Mouse (Mus musculus): ENCODE results near the gene Fcna. TPM values are rescaled to one million over a fixed set of nuclear protein-coding genes. Genes with fewer than 3 reads are reported as not detected.

Gene Fcna
- total RNA-seq, 2 experiments from 2014 or later: 0.79 TPM

- DNase-seq (ENCODE audit: low spot score in 2 of 2): no peak
- no peak for TF ChIP-seq CTCF (conservative IDR thresholded peaks at IDR 0.05)
- H3K27ac ChIP-seq: no peak overlapping the region
Measured at GRCm38 (mm10) chr2:25633616-25634015, 5.8 kb upstream of the Fcna start.

GRCm38 (mm10) chr2:25628738-25629137 is 908 bp upstream of the Fcna start:
- TF ChIP-seq CTCF (conservative IDR thresholded peaks at IDR 0.05): no peak
- no peak overlapping the region for H3K27ac ChIP-seq
- no peak for DNase-seq (ENCODE audit: low spot score in 2 of 2)
- no peak overlapping the region for H3K4me3 ChIP-seq

More at GRCm38 (mm10) chr2:25633616-25634015, 5.8 kb upstream of the Fcna start:
- no peak overlapping the region for H3K4me3 ChIP-seq

- TF ChIP-seq CTCF (conservative IDR thresholded peaks at IDR 0.05): no peak
- Histone ChIP-seq H3K4me3 (no peak overlapping the region), H3K27ac (no peak overlapping the region)
- no peak for DNase-seq (ENCODE audit: low spot score in 2 of 2)
Measured at GRCm38 (mm10) chr2:25625986-25626385, 1.8 kb downstream of the Fcna start.

- peak within 1 kb of the TSS; percentile 72 for H3K4me3 ChIP-seq
- peak; percentile 82 for TF ChIP-seq CTCF (conservative IDR thresholded peaks at IDR 0.05)
- peak; percentile 80 to 88 for DNase-seq (ENCODE audit: low spot score in 2 of 2)
- H3K27ac ChIP-seq: peak within 1 kb of the TSS; percentile 88
Measured at GRCm38 (mm10) chr2:25621229-25622200, 6.3 kb downstream of the Fcna start, which contains the start of gene Tmem141. Gene Tmem141 (minus strand): TSS chr2:25622005.

GRCm38 (mm10) chr2:25620852-25621228 is 7.0 kb downstream of the Fcna start:
- peak overlapping the region; percentile 88; the same call in 1 of the 2 replicates for H3K27ac ChIP-seq
- no peak for DNase-seq (ENCODE audit: low spot score in 2 of 2)
- no peak for TF ChIP-seq CTCF (conservative IDR thresholded peaks at IDR 0.05)
- peak overlapping the region; percentile 72 for H3K4me3 ChIP-seq

GRCm38 (mm10) chr2:25620386-25620785 is 7.4 kb downstream of the Fcna start:
- DNase-seq (ENCODE audit: low spot score in 2 of 2): no peak
- no peak overlapping the region for H3K4me3 ChIP-seq
- TF ChIP-seq CTCF (conservative IDR thresholded peaks at IDR 0.05): no peak
- H3K27ac ChIP-seq: peak overlapping the region; percentile 88; the same call in 1 of the 2 replicates

- Histone ChIP-seq H3K27ac (no peak within 1 kb of the TSS), H3K4me3 (no peak within 1 kb of the TSS)
- no peak for TF ChIP-seq CTCF (conservative IDR thresholded peaks at IDR 0.05)
- DNase-seq (ENCODE audit: low spot score in 2 of 2): no peak
Measured at GRCm38 (mm10) chr2:25617578-25617977, 10.3 kb downstream of the Fcna start, which contains the start of gene Ccdc183. Gene Ccdc183 (minus strand): TSS chr2:25617678.

GRCm38 (mm10) chr2:25616398-25616797 is 11.4 kb downstream of the Fcna start:
- no peak for DNase-seq (ENCODE audit: low spot score in 2 of 2)
- no peak overlapping the region for H3K4me3 ChIP-seq
- H3K27ac ChIP-seq: no peak overlapping the region
- no peak for TF ChIP-seq CTCF (conservative IDR thresholded peaks at IDR 0.05)

GRCm38 (mm10) chr2:25608671-25609070 is 19.2 kb downstream of the Fcna start:
- Histone ChIP-seq H3K27ac (peak overlapping the region; percentile 97), H3K4me3 (peak overlapping the region; percentile 79)
- TF ChIP-seq CTCF (conservative IDR thresholded peaks at IDR 0.05): no peak
- no peak for DNase-seq (ENCODE audit: low spot score in 2 of 2)

GRCm38 (mm10) chr2:25607761-25608622 is 19.8 kb downstream of the Fcna start, which contains the start of gene Rabl6:
Gene Rabl6 (minus strand): TSS chr2:25608521.
- Histone ChIP-seq H3K27ac (peak within 1 kb of the TSS; percentile 97), H3K4me3 (peak within 1 kb of the TSS; percentile 79)
- TF ChIP-seq CTCF (conservative IDR thresholded peaks at IDR 0.05): no peak
- peak; percentile 88 to 89 for DNase-seq (ENCODE audit: low spot score in 2 of 2)

- Histone ChIP-seq H3K4me3 (no peak overlapping the region), H3K27ac (no peak overlapping the region)
- no peak for DNase-seq (ENCODE audit: low spot score in 2 of 2)
- no peak for TF ChIP-seq CTCF (conservative IDR thresholded peaks at IDR 0.05)
Measured at GRCm38 (mm10) chr2:25602526-25602925, 25.3 kb downstream of the Fcna start.

- Histone ChIP-seq H3K27ac (no peak overlapping the region), H3K4me3 (no peak overlapping the region)
- no peak for DNase-seq (ENCODE audit: low spot score in 2 of 2)
- TF ChIP-seq CTCF (conservative IDR thresholded peaks at IDR 0.05): no peak
Measured at GRCm38 (mm10) chr2:25600037-25600436, 27.8 kb downstream of the Fcna start.

GRCm38 (mm10) chr2:25598749-25599148 is 29.1 kb downstream of the Fcna start:
- H3K4me3 ChIP-seq: no peak overlapping the region
- TF ChIP-seq CTCF (conservative IDR thresholded peaks at IDR 0.05): no peak
- no peak for DNase-seq (ENCODE audit: low spot score in 2 of 2)
- H3K27ac ChIP-seq: no peak overlapping the region
